Mouse (Mus musculus) kidney, postnatal 25 days (tissue): ENCODE results near the gene Fscn3.

ENCODE experiments used
- DNase-seq, 2 experiments: peaks; one replicate each; pipeline ENCODE4 v3.0.0; 2021; ENCODE audit warnings: mixed read lengths in 2 of 2

Fscn3 gene

GRCm38 (mm10) chr6:28486905-28487304, 59.3 kb downstream of the Fscn3 start:
- DNase-seq: no peak
